Comparison of ENCODE assay signal across 14 mouse cellular contexts in the genomic region with DNA sequence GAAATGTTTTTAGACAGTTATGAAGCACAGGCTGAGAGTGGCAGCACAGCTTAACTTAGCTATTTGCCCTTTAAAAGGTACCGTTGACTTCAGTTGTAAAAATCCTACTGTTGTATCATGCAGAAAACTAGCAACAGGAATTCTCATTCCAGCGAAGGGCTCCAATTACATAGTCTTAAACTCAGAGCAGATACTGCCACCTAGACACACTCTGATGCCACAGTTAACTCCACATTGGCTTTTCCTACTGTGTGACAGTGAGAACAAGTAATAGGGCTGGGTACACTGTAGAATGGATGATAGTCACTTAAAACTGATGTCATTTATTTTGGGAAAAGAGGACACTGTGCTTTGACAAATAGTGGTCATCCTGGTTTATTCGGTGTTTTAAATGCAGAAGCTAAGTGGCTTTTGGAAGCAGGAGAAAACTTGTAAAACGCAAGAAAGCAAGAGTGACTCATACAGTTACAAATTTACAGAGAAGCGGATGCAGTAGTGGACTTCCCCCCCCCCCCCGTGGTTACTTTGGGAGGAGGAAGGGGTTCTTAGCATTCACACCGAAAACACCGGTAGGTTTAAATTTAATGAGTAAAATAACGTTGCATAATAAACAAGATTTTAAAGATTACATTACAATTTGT. TPM values are rescaled to one million over a fixed set of nuclear protein-coding genes. Genes with fewer than 3 reads are reported as not detected.
A peak's percentile ranks its signal among the peaks of the same experiment; 100 is the strongest.
DNase-seq lines count a peak whose midpoint lies in the region; ATAC-seq and TF ChIP-seq lines count a peak whose summit lies in the region.
"Had no signal": no experiment of that assay in that cellular context is flagged by ENCODE, and none has a peak within 500 bp of the region (broad histone marks: within the 10 kb centered on the region; RNA-seq: fewer than 3 reads in every experiment).

No protein-coding gene starts in this region.

- 40% methylated on average over 9 of the region's 9 CpGs for WGBS in lung, postnatal 0 days
- 33% methylated on average over 9 of the region's 9 CpGs for WGBS in stomach, postnatal 0 days

- H3K9ac ChIP-seq in lung, postnatal 0 days (replicated peaks; ENCODE audit: low read depth) = no peak overlapping the region
- H3K9ac ChIP-seq in stomach, postnatal 0 days (ENCODE audit: low read length) = no peak overlapping the region
- H3K9ac ChIP-seq: midbrain, embryonic 12.5 days had no signal

- no peak overlapping the region for H3K27ac ChIP-seq in lung, postnatal 0 days (ENCODE audit: low read length)
- H3K27ac ChIP-seq in stomach, postnatal 0 days (replicated peaks) = no peak overlapping the region
- H3K27ac ChIP-seq: midbrain, embryonic 12.5 days had no signal

- no peaks in the 10 kb centered on the region for H3K4me1 ChIP-seq in lung, postnatal 0 days (ENCODE audit: insufficient read depth, low read depth, low read length)
- no peaks in the 10 kb centered on the region for H3K4me1 ChIP-seq in stomach, postnatal 0 days (replicated peaks; ENCODE audit: control insufficient read depth, insufficient read depth)

- H3K9me3 ChIP-seq in lung, postnatal 0 days (ENCODE audit: low read length) = no peaks in the 10 kb centered on the region
- H3K9me3 ChIP-seq in stomach, postnatal 0 days (ENCODE audit: control insufficient read depth, low read length) = no peaks in the 10 kb centered on the region
- H3K9me3 ChIP-seq: midbrain, embryonic 12.5 days had no signal

- H3K4me2 ChIP-seq in lung, postnatal 0 days (replicated peaks; ENCODE audit: low read depth, low read length) = no peak overlapping the region
- H3K4me2 ChIP-seq in stomach, postnatal 0 days (replicated peaks; ENCODE audit: low read depth) = no peak overlapping the region
- H3K4me2 ChIP-seq: midbrain, embryonic 12.5 days had no signal

- peak; percentile 35 for DNase-seq in embryo, embryonic 10 days (ENCODE audit: low spot score)
- no peak for DNase-seq in embryo, embryonic 9.5 days (ENCODE audit: extremely low spot score)
- peak; percentile 4 for DNase-seq in kidney, adult 11 months
- no peak for DNase-seq in kidney, adult 8-10 months
- no peak for DNase-seq in lung, postnatal 0 days (ENCODE audit: low spot score)
- no peak for DNase-seq in lung, postnatal 36 days
- no peak for DNase-seq in stomach, postnatal 0 days (ENCODE audit: low spot score)
- DNase-seq in thymus, postnatal 0 days (ENCODE audit: low spot score) = no peak
- DNase-seq: adrenal gland, postnatal 14 days; heart, adult 11 months; heart, postnatal 4 days; right cerebral cortex, postnatal 4 days had no signal

- peak; percentile 18; the same call in 1 of the 2 replicates for TF ChIP-seq CTCF in lung, postnatal 0 days (IDR thresholded peaks at IDR 0.05)
- peak; percentile 51 for TF ChIP-seq CTCF in stomach, postnatal 0 days (IDR thresholded peaks at IDR 0.05; ENCODE audit: low read depth)

- no peak for ATAC-seq in lung, postnatal 0 days
- no peak for ATAC-seq in stomach, postnatal 0 days (ENCODE audit: low FRiP score, low TSS enrichment)

- no peak overlapping the region for H3K4me3 ChIP-seq in lung, postnatal 0 days (ENCODE audit: low read depth, low read length)
- H3K4me3 ChIP-seq in stomach, postnatal 0 days (ENCODE audit: low read depth, low read length) = no peak overlapping the region
- H3K4me3 ChIP-seq: erythroblast, embryonic 14.5 days; midbrain, embryonic 12.5 days had no signal

- TF ChIP-seq EP300 in lung, postnatal 0 days (IDR thresholded peaks at IDR 0.05) = no peak
- no peak for TF ChIP-seq EP300 in stomach, postnatal 0 days (optimal IDR thresholded peaks at IDR 0.05)

- no peaks in the 10 kb centered on the region for H3K36me3 ChIP-seq in lung, postnatal 0 days (ENCODE audit: insufficient read depth, low read length)
- H3K36me3 ChIP-seq in stomach, postnatal 0 days (ENCODE audit: control insufficient read depth, insufficient read depth, low read length) = no peaks in the 10 kb centered on the region
- H3K36me3 ChIP-seq: midbrain, embryonic 12.5 days had no signal

- no peaks in the 10 kb centered on the region for H3K27me3 ChIP-seq in lung, postnatal 0 days (replicated peaks; ENCODE audit: insufficient read depth, low read length)
- no peaks in the 10 kb centered on the region for H3K27me3 ChIP-seq in stomach, postnatal 0 days (ENCODE audit: control insufficient read depth, insufficient read depth, low read length)
- H3K27me3 ChIP-seq: midbrain, embryonic 12.5 days had no signal

RNA-seq across cellular contexts. Expression of a gene that starts 22.2 kb away (rescaled TPM):
- 51.7 and 57.5 TPM in 2 replicates for polyA plus RNA-seq in lung, postnatal 0 days (2015; fragmentation: Nextera tagmentation; extraction: Ambion mirVana)
- 55.2 and 60.1 TPM in 2 replicates for polyA plus RNA-seq in stomach, postnatal 0 days (2015; fragmentation: Nextera tagmentation; extraction: Ambion mirVana)
- 113 and 119 TPM in 2 replicates for polyA plus RNA-seq in thymus, postnatal 0 days (2015; fragmentation: Nextera tagmentation; extraction: Ambion mirVana)

RNA-seq across cellular contexts. Expression of a gene that starts 43.5 kb away (rescaled TPM):
- polyA plus RNA-seq in lung, postnatal 0 days (2015; fragmentation: Nextera tagmentation; extraction: Ambion mirVana) = 21.5 and 23.1 TPM in 2 replicates
- polyA plus RNA-seq in stomach, postnatal 0 days (2015; fragmentation: Nextera tagmentation; extraction: Ambion mirVana) = 14.9 and 15.1 TPM in 2 replicates
- 42.2 and 47.1 TPM in 2 replicates for polyA plus RNA-seq in thymus, postnatal 0 days (2015; fragmentation: Nextera tagmentation; extraction: Ambion mirVana)

Comparison
In these comparisons a context has a peak if more than half of its experiments do, and no peak if none do; other contexts are left out.
1. DNase-seq: peak in embryo, embryonic 10 days (single experiment) and kidney, adult 11 months (single experiment); none in embryo, embryonic 9.5 days (single experiment), kidney, adult 8-10 months (0 of 2), lung, postnatal 0 days (single experiment), lung, postnatal 36 days (single experiment), stomach, postnatal 0 days (single experiment) and thymus, postnatal 0 days (single experiment).